Mouse (Mus musculus): ENCODE data around the gene Wdr27. TPM values are rescaled to one million over a fixed set of nuclear protein-coding genes. Genes with fewer than 3 reads are reported as not detected.
"Not testable (repeated sequence)": the region's sequence is repeated elsewhere in the genome, so short reads cannot be mapped to it uniquely, and the experiment has no call there.

Wdr27 gene
- 1 to 10 TPM; 3.4 to 4.4 TPM for total RNA-seq (2021)

- peak; percentile 99 for DNase-seq (ENCODE audit: low spot score in 2 of 2)
- intact Hi-C loops (cut with DNase I), result no loop called here
These were observed at the start of gene Wdr27, which contains the start of gene 1600012H06Rik for GRCm38 (mm10) chr17:14943009-14943728. Wdr27 (minus strand) TSS chr17:14943158. 1600012H06Rik (plus strand) TSS chr17:14943184.

GRCm38 (mm10) chr17:14992522-14993138, 49.7 kb upstream of the Wdr27 start:
- intact Hi-C loops (cut with DNase I); DNase-seq (ENCODE audit: low spot score in 2 of 2): not testable (repeated sequence)

- intact Hi-C loops (cut with DNase I), result not testable (repeated sequence)
- DNase-seq (ENCODE audit: low spot score in 2 of 2), result peak in 1 of 2 experiments; percentile 2
These were observed 47.3 kb upstream of the Wdr27 start for GRCm38 (mm10) chr17:14990116-14990702.

- intact Hi-C loops (cut with DNase I); DNase-seq (ENCODE audit: low spot score in 2 of 2): not testable (repeated sequence)
These were observed 35.5 kb upstream of the Wdr27 start, which contains the start of the genes 9030025P20Rik and Gm3417 for GRCm38 (mm10) chr17:14978362-14979038. 9030025P20Rik (plus strand) TSS chr17:14978468. Gm3417 (minus strand) TSS chr17:14978790.

- intact Hi-C loops (cut with DNase I); DNase-seq (ENCODE audit: low spot score in 2 of 2): not testable (repeated sequence)
These were observed 34.9 kb upstream of the Wdr27 start for GRCm38 (mm10) chr17:14977718-14978361.

- DNase-seq (ENCODE audit: low spot score in 2 of 2); intact Hi-C loops (cut with DNase I): not testable (repeated sequence)
These were observed 25.5 kb upstream of the Wdr27 start for GRCm38 (mm10) chr17:14968373-14968913.

- DNase-seq (ENCODE audit: low spot score in 2 of 2); intact Hi-C loops (cut with DNase I): not testable (repeated sequence)
These were observed 18.7 kb upstream of the Wdr27 start for GRCm38 (mm10) chr17:14961557-14962154.

GRCm38 (mm10) chr17:14960951-14961556, 18.1 kb upstream of the Wdr27 start, which contains the start of gene Phf10:
Phf10 (minus strand) TSS chr17:14961273.
- DNase-seq (ENCODE audit: low spot score in 2 of 2), result peak; percentile 19 to 37
- intact Hi-C loops (cut with DNase I), result not testable (repeated sequence)

- DNase-seq (ENCODE audit: low spot score in 2 of 2), result peak in 1 of 2 experiments; percentile 11
- intact Hi-C loops (cut with DNase I), result no loop called here
These were observed 17.6 kb upstream of the Wdr27 start for GRCm38 (mm10) chr17:14960520-14960919.

- DNase-seq (ENCODE audit: low spot score in 2 of 2), result no peak
- intact Hi-C loops (cut with DNase I), result no loop called here
These were observed 17.0 kb upstream of the Wdr27 start for GRCm38 (mm10) chr17:14959979-14960378.

GRCm38 (mm10) chr17:14958686-14959327, 15.8 kb upstream of the Wdr27 start:
- intact Hi-C loops (cut with DNase I), result no loop called here
- no peak for DNase-seq (ENCODE audit: low spot score in 2 of 2)

GRCm38 (mm10) chr17:14953452-14953851, 10.5 kb upstream of the Wdr27 start:
- DNase-seq (ENCODE audit: low spot score in 2 of 2), result no peak
- intact Hi-C loops (cut with DNase I), result no loop called here

GRCm38 (mm10) chr17:14949161-14949827, 6.3 kb upstream of the Wdr27 start:
- intact Hi-C loops (cut with DNase I), result no loop called here
- no peak for DNase-seq (ENCODE audit: low spot score in 2 of 2)

GRCm38 (mm10) chr17:14944551-14944950, 1.6 kb upstream of the Wdr27 start:
- no peak for DNase-seq (ENCODE audit: low spot score in 2 of 2)
- intact Hi-C loops (cut with DNase I), result no loop called here

- peak in 1 of 2 experiments; percentile 10 for DNase-seq (ENCODE audit: low spot score in 2 of 2)
- intact Hi-C loops (cut with DNase I), result no loop called here
These were observed 736 bp upstream of the Wdr27 start for GRCm38 (mm10) chr17:14943729-14944059.

GRCm38 (mm10) chr17:14942181-14942580, 777 bp downstream of the Wdr27 start:
- DNase-seq (ENCODE audit: low spot score in 2 of 2); intact Hi-C loops (cut with DNase I): not testable (repeated sequence)

- intact Hi-C loops (cut with DNase I), result no loop called here
- DNase-seq (ENCODE audit: low spot score in 2 of 2), result no peak
These were observed 6.9 kb downstream of the Wdr27 start for GRCm38 (mm10) chr17:14935841-14936605.
